Mouse (Mus musculus): ENCODE results near the gene Gm17455. TPM values are rescaled to one million over a fixed set of nuclear protein-coding genes. Genes with fewer than 3 reads are reported as not detected.

Gm17455 gene
- total RNA-seq (2023) = not detected

DNA sequence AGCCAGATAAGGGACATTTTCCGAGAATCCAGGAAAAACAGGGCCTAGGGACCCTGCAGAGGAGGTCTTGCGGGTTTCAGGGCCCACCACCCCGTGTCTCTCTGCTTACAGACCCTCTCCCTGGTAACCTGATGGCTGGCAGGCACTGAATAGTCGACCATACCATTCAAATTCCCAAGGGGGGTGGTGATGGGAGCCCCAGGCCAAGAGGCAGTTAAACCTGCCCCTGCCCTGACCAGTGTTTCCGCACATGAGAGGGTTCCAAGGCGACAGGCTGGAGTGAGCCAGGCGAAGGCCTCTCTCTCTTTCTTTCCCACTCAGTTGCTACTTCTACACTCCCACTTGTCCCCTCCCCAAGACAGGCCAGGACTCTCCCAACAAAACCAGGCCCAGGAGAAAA, at the start of gene Gm17455:
Gene Gm17455, plus strand, starts transcription at position 278 of the 400 bp plus-strand sequence.

Other genes starting within 250 kb of the Gm17455 start
- gene Chst3, start 180.5 kb upstream of the Gm17455 start, total RNA-seq (2023) = under 1 TPM; 0.24 to 0.58 TPM
- gene Psap, start 122.1 kb upstream of the Gm17455 start, total RNA-seq (2023) = 1,000 to 10,000 TPM; 5,989 to 7,118 TPM
- gene Vsir, start 52.9 kb upstream of the Gm17455 start, total RNA-seq (2023) = 100 to 1,000 TPM; 498 to 559 TPM

Measured in monocyte, adult 59 days (primary cell).